Mouse (Mus musculus): ENCODE measurements around the gene Yae1d1. TPM values are rescaled to one million over a fixed set of nuclear protein-coding genes. Genes with fewer than 3 reads are reported as not detected.

Gene Yae1d1
- total and polyA plus RNA-seq, 3 experiments, result 9.4 to 14.8 TPM; not detected in 1

DNA sequence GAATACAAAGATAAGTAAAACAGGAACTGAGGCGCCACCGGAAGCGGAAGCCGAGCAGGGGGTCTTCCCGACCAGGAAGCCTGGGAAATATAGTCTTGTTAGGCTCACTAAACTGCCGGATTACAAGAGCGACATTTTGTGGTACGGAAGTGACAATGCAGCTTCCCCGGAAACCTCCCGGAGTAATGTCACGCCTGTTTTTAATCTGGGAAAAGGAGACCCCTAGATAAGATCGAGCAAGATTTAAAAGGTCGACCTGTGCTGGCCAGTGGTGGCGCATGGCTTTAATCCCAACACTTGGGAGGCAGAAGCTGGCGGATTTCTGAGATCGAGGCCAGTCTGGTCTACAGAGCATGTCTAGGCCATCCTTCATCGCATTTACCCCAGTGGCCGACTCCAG lies 43.6 kb downstream of the Yae1d1 start:
- Histone ChIP-seq H3K9me3 (replicated peaks; ENCODE audit: insufficient read depth, low read length) (no peaks in the 10 kb centered on the region), H3K4me3 (ENCODE audit: control insufficient read depth in 1 of 2, insufficient read depth in 1 of 2, low read depth in 2 of 2, low read length in 2 of 2) (no peak overlapping the region), H3K9ac (ENCODE audit: control insufficient read depth, low read depth, low read length, poor library complexity, severe bottlenecking) (no peak overlapping the region), H3K27me3 (ENCODE audit: control insufficient read depth in 1 of 2, insufficient read depth in 2 of 2, low read length in 2 of 2) (peaks cover 4 to 5% of the 10 kb centered on the region in 2 experiments; a peak in 3 of 4 replicates), H3K36me3 (ENCODE audit: control insufficient read depth in 1 of 2, insufficient read depth in 2 of 2, low read length in 2 of 2) (peaks cover 0 to 3% of the 10 kb centered on the region in 2 experiments; a peak in 1 of 4 replicates), H3K79me2 (ENCODE audit: control insufficient read depth, insufficient read depth, low read length, poor library complexity) (no peaks in the 10 kb centered on the region), H3K4me1 (ENCODE audit: control insufficient read depth in 1 of 2, insufficient read depth in 2 of 2, low read length in 2 of 2) (peaks cover 0 to 5% of the 10 kb centered on the region in 2 experiments; a peak in 1 of 4 replicates), H3K27ac (ENCODE audit: control insufficient read depth, low read depth, low read length) (no peak overlapping the region)
- no peak for DNase-seq (ENCODE audit: low read depth, low spot score)
- TF ChIP-seq TCF12 (IDR thresholded peaks at IDR 0.05; ENCODE audit: low read depth, low read length), result no peak
- no peak for TF ChIP-seq MYB (IDR thresholded peaks at IDR 0.05; ENCODE audit: low read depth, low read length)
- TF ChIP-seq MAZ (IDR thresholded peaks at IDR 0.05; ENCODE audit: low read depth, low read length), result no peak
- no peak for TF ChIP-seq GATA1 (IDR thresholded peaks at IDR 0.05; ENCODE audit: low read depth, low read length)
- TF ChIP-seq MAFK (IDR thresholded peaks at IDR 0.05; ENCODE audit: borderline replicate concordance, low read depth, low read length), result no peak
- TF ChIP-seq KAT2A (conservative IDR thresholded peaks at IDR 0.05; ENCODE audit: low read depth, low read length), result no peak
- no peak for TF ChIP-seq POLR2AphosphoS5 (IDR thresholded peaks at IDR 0.05; ENCODE audit: borderline replicate concordance, low read depth, low read length)
- no peak for TF ChIP-seq GABPA (IDR thresholded peaks at IDR 0.05; ENCODE audit: low read depth, low read length)
- TF ChIP-seq E2F4 (IDR thresholded peaks at IDR 0.05; ENCODE audit: borderline replicate concordance, low read depth, low read length), result no peak
- TF ChIP-seq ZMIZ1 (IDR thresholded peaks at IDR 0.05; ENCODE audit: low read depth, low read length), result no peak
- TF ChIP-seq POLR2AphosphoS2 (IDR thresholded peaks at IDR 0.05; ENCODE audit: low read length), result no peak
- no peak for TF ChIP-seq NRF1 (IDR thresholded peaks at IDR 0.05; ENCODE audit: insufficient read depth, low read depth, low read length, poor library complexity, severe bottlenecking)
- TF ChIP-seq MXI1 (IDR thresholded peaks at IDR 0.05; ENCODE audit: low read depth, low read length), result no peak
- TF ChIP-seq USF1 (IDR thresholded peaks at IDR 0.05; ENCODE audit: low read depth, low read length), result no peak
- no peak for TF ChIP-seq MYC (IDR thresholded peaks at IDR 0.05; ENCODE audit: low read depth, low read length)
- no peak for TF ChIP-seq CTCF (IDR thresholded peaks at IDR 0.05 in 2 of 3, conservative IDR thresholded peaks at IDR 0.05 in 1 of 3; ENCODE audit: control insufficient read depth in 1 of 3, insufficient read depth in 1 of 3, low read depth in 2 of 3, low read length in 3 of 3, poor library complexity in 1 of 3, severe bottlenecking in 1 of 3)
- TF ChIP-seq ZKSCAN1 (IDR thresholded peaks at IDR 0.05; ENCODE audit: low read depth, low read length), result no peak
- TF ChIP-seq SMC3 (IDR thresholded peaks at IDR 0.05; ENCODE audit: low read depth, low read length), result no peak
- no peak for TF ChIP-seq ETS1 (IDR thresholded peaks at IDR 0.05; ENCODE audit: low read depth, low read length)
- no peak for TF ChIP-seq ZNF384 (IDR thresholded peaks at IDR 0.05; ENCODE audit: low read depth, low read length)

Data from MEL (cell line).